10 mouse cellular contexts compared by ENCODE assay signal in the genomic region with DNA sequence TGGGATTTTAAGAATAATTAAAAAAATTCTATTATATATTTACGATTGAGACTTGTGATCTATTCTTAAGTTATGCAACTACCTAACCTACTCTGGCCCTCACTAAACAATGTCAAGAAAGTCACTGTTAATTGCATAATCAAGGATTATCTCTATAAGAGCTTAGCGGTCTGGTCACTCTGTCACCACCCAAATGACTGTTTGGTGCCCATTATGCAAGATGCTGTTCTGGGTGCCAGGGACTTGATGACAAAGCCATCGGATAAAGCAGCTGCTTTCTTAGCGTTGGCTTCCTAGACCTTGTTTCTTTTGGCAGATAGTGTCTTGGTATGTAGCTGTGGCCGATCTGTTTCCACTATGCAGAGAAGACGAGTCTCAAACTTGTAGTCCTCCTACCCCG.
"Had no signal": no experiment of that assay in that cellular context is flagged by ENCODE, and none has a peak within 500 bp of the region (broad histone marks: within the 10 kb centered on the region; RNA-seq: fewer than 3 reads in every experiment).

No protein-coding gene starts in this region.

- DNase-seq: lung, adult 18-20 months; lung, postnatal 14 days; lung, postnatal 36 days; right cerebral cortex, postnatal 14 days; thymus, adult 2 months; thymus, postnatal 25 days; thymus, postnatal 4 days had no signal

- ATAC-seq: lung, postnatal 0 days; midbrain, embryonic 13.5 days; midbrain, embryonic 16.5 days had no signal
